In genomic region chr5:124337909-124338308, GRCm38 (mm10) we compare ENCODE assay signal across 9 mouse cellular contexts. TPM values are rescaled to one million over a fixed set of nuclear protein-coding genes. Genes with fewer than 3 reads are reported as not detected.
DNase-seq lines count a peak whose midpoint lies in the region; ATAC-seq lines count a peak whose summit lies in the region.
"Had no signal": no experiment of that assay in that cellular context is flagged by ENCODE, and none has a peak within 500 bp of the region (broad histone marks: within the 10 kb centered on the region; RNA-seq: fewer than 3 reads in every experiment).

No protein-coding gene starts in this region.

- peak; percentile 29 for DNase-seq in kidney, adult 18-20 months
- DNase-seq in kidney, adult 11 months = no peak
- peak; percentile 67 to 81 for DNase-seq in lung, postnatal 4 days
- no peak for DNase-seq in gastrocnemius, postnatal 25 days
- no peak for DNase-seq in c-Kit-positive CD71-positive TER-119-positive erythroid progenitor cells, embryonic 14.5 days (ENCODE audit: low spot score)

- WGBS in forebrain, embryonic 15.5 days = 34% methylated on average over 9 of the region's 9 CpGs
- 20% methylated on average over 9 of the region's 9 CpGs for WGBS in kidney, embryonic 14.5 days

- no peaks in the 10 kb centered on the region for H3K9me3 ChIP-seq in forebrain, embryonic 15.5 days
- no peaks in the 10 kb centered on the region for H3K9me3 ChIP-seq in kidney, embryonic 14.5 days (ENCODE audit: control insufficient read depth, low read length)
- H3K9me3 ChIP-seq: limb, embryonic 13.5 days had no signal

- no peak overlapping the region for H3K9ac ChIP-seq in forebrain, embryonic 15.5 days (replicated peaks)
- no peak overlapping the region for H3K9ac ChIP-seq in kidney, embryonic 14.5 days (ENCODE audit: low read depth, low read length)
- H3K9ac ChIP-seq: limb, embryonic 13.5 days had no signal

- no peak overlapping the region for H3K4me2 ChIP-seq in forebrain, embryonic 15.5 days (replicated peaks)
- H3K4me2 ChIP-seq in kidney, embryonic 14.5 days (replicated peaks; ENCODE audit: low read depth, low read length) = no peak overlapping the region
- H3K4me2 ChIP-seq: limb, embryonic 13.5 days had no signal

- no peak overlapping the region for H3K4me3 ChIP-seq in forebrain, embryonic 15.5 days
- no peak overlapping the region for H3K4me3 ChIP-seq in kidney, embryonic 14.5 days (ENCODE audit: low read length)
- H3K4me3 ChIP-seq: limb, embryonic 13.5 days had no signal

- peaks cover 59% of the 10 kb centered on the region for H3K4me1 ChIP-seq in forebrain, embryonic 15.5 days
- H3K4me1 ChIP-seq in kidney, embryonic 14.5 days (ENCODE audit: control insufficient read depth, insufficient read depth, low read length) = peaks cover 11% of the 10 kb centered on the region; the same call in 1 of the 2 replicates

- H3K27ac ChIP-seq in forebrain, embryonic 15.5 days (replicated peaks) = peak overlapping the region; percentile 91
- H3K27ac ChIP-seq in kidney, embryonic 14.5 days (ENCODE audit: low read depth, low read length) = 0 out of 2 replicates have a peak overlapping the region, but pooled peaks have one; percentile 17

- no peaks in the 10 kb centered on the region for H3K27me3 ChIP-seq in forebrain, embryonic 15.5 days
- no peaks in the 10 kb centered on the region for H3K27me3 ChIP-seq in kidney, embryonic 14.5 days (ENCODE audit: control insufficient read depth, insufficient read depth, low read length)
- H3K27me3 ChIP-seq: limb, embryonic 13.5 days had no signal

- no peaks in the 10 kb centered on the region for H3K36me3 ChIP-seq in forebrain, embryonic 15.5 days
- no peaks in the 10 kb centered on the region for H3K36me3 ChIP-seq in kidney, embryonic 14.5 days (ENCODE audit: control insufficient read depth, insufficient read depth, low read length)

- ATAC-seq in forebrain, embryonic 15.5 days (replicated peaks) = peak; percentile 39
- ATAC-seq in kidney, embryonic 14.5 days (ENCODE audit: low FRiP score, low TSS enrichment) = 0 out of 2 replicates have a peak, but pooled peaks have one; percentile 3
- ATAC-seq in cerebellum, adult (ENCODE audit: insufficient number of reproducible peaks, low FRiP score, low TSS enrichment) = no peak

RNA-seq across cellular contexts. Expression of gene 2810006K23Rik, which starts 10.0 kb away (rescaled TPM):
- 19.0 and 22.6 TPM in 2 replicates for polyA plus RNA-seq in forebrain, embryonic 15.5 days (2015; fragmentation: Nextera tagmentation; extraction: Ambion mirVana)
- polyA plus RNA-seq in kidney, embryonic 14.5 days (2014; fragmentation: Nextera tagmentation; extraction: Ambion mirVana) = 12.5 and 13.2 TPM in 2 replicates
- 1 to 10 TPM; 5.2 to 7.4 TPM for total RNA-seq in gastrocnemius, postnatal 25 days (2021)

RNA-seq across cellular contexts. Expression of gene Mphosph9, which starts 10.1 kb away (rescaled TPM):
- 16.4 and 17.6 TPM in 2 replicates for polyA plus RNA-seq in forebrain, embryonic 15.5 days (2015; fragmentation: Nextera tagmentation; extraction: Ambion mirVana)
- polyA plus RNA-seq in kidney, embryonic 14.5 days (2014; fragmentation: Nextera tagmentation; extraction: Ambion mirVana) = 11.8 and 20.8 TPM in 2 replicates
- 1 to 10 TPM; 2.5 to 2.8 TPM for total RNA-seq in gastrocnemius, postnatal 25 days (2021)

RNA-seq across cellular contexts. Expression of gene Cdk2ap1, which starts 25.0 kb away (rescaled TPM):
- 85.6 and 193 TPM in 2 replicates for polyA plus RNA-seq in forebrain, embryonic 15.5 days (2015; fragmentation: Nextera tagmentation; extraction: Ambion mirVana)
- 62.3 and 87.0 TPM in 2 replicates for polyA plus RNA-seq in kidney, embryonic 14.5 days (2014; fragmentation: Nextera tagmentation; extraction: Ambion mirVana)
- 100 to 1,000 TPM; 113 to 116 TPM for total RNA-seq in gastrocnemius, postnatal 25 days (2021)

Comparison
In these comparisons a context has a peak if more than half of its experiments do, and no peak if none do; other contexts are left out.
1. DNase-seq: peak in kidney, adult 18-20 months (single experiment) and lung, postnatal 4 days (2 of 2); none in kidney, adult 11 months (single experiment), gastrocnemius, postnatal 25 days (single experiment) and c-Kit-positive CD71-positive TER-119-positive erythroid progenitor cells, embryonic 14.5 days (single experiment).